Mouse (Mus musculus) macrophage (primary cell): ENCODE results near the gene Epb41l1. TPM values are rescaled to one million over a fixed set of nuclear protein-coding genes. Genes with fewer than 3 reads are reported as not detected.

ENCODE experiments used
- H3K27ac ChIP-seq: fragments of 350-480 bp; formaldehyde crosslinking; 2 replicates; pipeline ENCODE4 v1.9.0; 2021
- H3K36me3 ChIP-seq: fragments of 350-480 bp; formaldehyde crosslinking; 2 replicates; pipeline ENCODE4 v1.9.0; 2021; ENCODE audit errors: inconsistent target
- H3K4me3 ChIP-seq: fragments of 350-480 bp; formaldehyde crosslinking; 2 replicates; pipeline ENCODE4 v1.9.0; 2021; ENCODE audit errors: inconsistent target
- H3K79me2 ChIP-seq: fragments of 350-480 bp; formaldehyde crosslinking; 2 replicates; pipeline ENCODE4 v1.9.0; 2021; ENCODE audit errors: inconsistent target
- WGBS: methylation state at CpG from one replicate; pipeline ENCODE4 v1.1.7; 2026; ENCODE audit warnings: inconsistent platforms; ENCODE audit not compliant: missing documents; 5-methylcytosine and 5-hydroxymethylcytosine counted together
- polyA plus RNA-seq: library from polyadenylated mRNA; stranded (reverse); fragments of 250-400 nt; gene quantifications from 3 replicates; pipeline ENCODE4 v1.2.4, GENCODE M21; 2018; ENCODE audit warnings: inconsistent platforms

Epb41l1 gene
- polyA plus RNA-seq, 1 experiment from 2014 or later: 100 TPM

DNA sequence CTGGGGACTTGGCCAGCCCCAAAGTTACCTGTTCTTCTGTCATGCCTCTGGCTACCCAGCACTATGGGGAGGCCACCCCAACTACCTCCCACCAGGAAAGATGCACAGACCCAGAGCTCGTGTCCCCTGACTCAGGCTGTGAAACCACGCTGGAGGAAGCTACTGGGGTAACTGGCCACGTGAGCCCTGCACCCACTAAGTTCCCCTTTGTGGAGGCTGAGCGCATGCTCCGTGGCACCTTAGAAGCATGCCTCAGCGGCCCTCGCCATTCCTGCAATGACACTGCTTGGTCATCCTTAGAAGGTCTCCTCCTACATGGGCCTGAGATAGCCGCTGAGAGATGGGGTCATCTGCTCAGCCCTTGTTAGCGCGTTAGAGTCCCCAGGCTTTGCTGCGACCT, 102.3 kb downstream of the Epb41l1 start:
- Histone ChIP-seq H3K27ac (no peak overlapping the region), H3K79me2 (no peaks in the 10 kb centered on the region), H3K4me3 (no peak overlapping the region), H3K36me3 (peaks cover 71% of the 10 kb centered on the region; the same call in 1 of the 2 replicates)
- 33% methylated on average over 11 of the region's 11 CpGs for WGBS

DNA sequence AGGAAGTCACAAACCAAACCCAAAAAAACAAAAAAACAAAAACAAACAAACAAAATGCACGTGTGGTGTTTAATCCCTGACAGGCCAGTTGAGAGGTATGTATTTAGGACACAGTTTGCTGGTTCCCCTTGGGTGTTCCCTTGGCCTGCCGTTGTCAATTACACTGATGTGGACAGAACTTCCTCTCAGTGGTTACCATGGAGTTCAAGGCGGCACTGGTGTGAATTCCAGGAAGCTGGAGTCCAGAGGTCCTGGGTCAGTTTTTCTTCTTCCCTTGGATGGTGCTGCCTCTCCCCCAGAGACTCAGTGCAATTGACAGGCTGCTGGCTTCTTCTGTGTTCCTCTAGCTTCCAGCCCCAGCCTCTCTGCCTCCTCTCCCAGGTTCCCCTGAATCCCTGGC, 103.4 kb downstream of the Epb41l1 start:
- Histone ChIP-seq H3K36me3 (peaks cover 60% of the 10 kb centered on the region; the same call in 1 of the 2 replicates), H3K79me2 (no peaks in the 10 kb centered on the region), H3K27ac (no peak overlapping the region), H3K4me3 (no peak overlapping the region)
- WGBS: 14% methylated on average over 3 of the region's 3 CpGs

DNA sequence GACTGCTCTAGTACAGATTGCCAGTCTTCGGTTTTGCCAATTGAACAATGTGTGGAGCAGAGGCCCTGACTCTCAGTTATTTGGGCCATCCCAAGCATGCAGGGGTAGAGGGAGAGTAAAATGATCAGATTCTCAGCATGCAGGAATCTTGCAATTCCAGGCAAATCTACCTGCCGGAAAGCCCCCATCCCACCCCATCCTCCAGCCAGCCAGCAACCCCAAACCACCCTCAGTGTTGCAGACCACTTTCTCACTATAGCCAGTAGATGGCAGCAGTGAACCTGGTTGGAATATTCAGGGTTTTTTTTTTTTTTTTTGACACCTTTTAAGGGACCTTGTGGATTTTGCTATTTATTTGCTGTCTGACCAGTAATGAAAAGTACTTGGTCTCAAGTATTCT, 109.0 kb downstream of the Epb41l1 start:
- WGBS: 57% methylated on average over 2 of the region's 2 CpGs
- Histone ChIP-seq H3K79me2 (no peaks in the 10 kb centered on the region), H3K4me3 (no peak overlapping the region), H3K27ac (no peak overlapping the region), H3K36me3 (peaks cover 59% of the 10 kb centered on the region; the same call in 1 of the 2 replicates)

DNA sequence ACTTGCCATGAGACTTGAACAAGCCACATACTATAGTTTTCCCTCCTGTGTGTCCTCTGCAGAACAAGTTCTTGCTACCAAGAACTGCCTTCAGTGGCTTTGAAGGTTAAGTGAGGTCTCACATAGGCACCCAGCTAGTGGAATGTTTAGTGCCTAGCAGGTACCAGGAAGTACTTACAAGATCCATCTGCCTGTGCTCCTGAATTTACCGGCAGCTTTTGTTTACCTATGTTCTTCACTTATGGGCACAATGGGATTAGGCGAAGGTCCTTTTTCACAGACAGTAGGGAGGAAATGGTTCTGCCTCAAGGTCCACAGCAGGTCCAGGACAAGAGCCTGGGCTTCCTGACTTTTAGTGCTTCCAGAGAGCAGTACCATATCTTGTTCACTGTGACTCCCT, 112.5 kb downstream of the Epb41l1 start:
- no peak overlapping the region for H3K4me3 ChIP-seq
- 69% methylated on average over 2 of the region's 2 CpGs for WGBS
- H3K27ac ChIP-seq: no peak overlapping the region
- H3K79me2 ChIP-seq: no peaks in the 10 kb centered on the region
- H3K36me3 ChIP-seq: peaks cover 55% of the 10 kb centered on the region; the same call in 1 of the 2 replicates

DNA sequence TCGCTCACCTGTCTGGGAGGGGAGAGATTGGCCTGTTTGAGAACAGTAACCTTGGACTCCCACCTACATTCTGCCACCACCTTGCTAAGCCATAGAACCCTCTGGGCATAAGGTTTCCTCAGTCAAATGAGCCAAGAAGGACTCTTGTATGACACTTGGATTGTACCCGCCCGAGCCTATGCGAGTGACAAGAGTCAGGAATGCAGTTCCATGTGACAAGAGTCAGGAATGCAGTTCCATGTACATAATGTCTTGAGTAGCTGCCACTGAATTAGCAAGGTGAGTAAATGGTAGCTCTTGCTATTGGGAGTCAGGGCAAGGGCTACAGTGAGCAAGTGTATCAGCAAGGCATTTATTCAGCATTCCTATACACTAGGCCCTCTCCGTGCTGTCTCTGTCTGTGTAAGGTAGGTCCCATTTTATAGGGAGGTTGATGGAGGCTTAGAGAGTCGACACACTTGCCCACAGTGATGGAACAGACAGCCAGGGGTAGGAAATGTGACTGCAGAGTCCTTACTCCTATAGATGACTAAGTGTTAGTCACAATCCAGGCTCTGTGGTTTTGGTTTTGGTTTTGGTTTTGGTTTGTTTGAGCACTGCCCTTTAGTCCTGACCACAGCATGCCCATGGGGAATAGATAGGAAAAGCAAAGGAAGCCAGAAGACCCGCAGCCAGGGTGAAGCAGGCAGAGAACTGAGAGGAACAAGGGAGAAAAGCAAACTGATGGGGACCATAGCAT, 118.3 kb downstream of the Epb41l1 start:
- H3K79me2 ChIP-seq: no peaks in the 10 kb centered on the region
- WGBS: 74% methylated on average over 7 of the region's 7 CpGs
- H3K27ac ChIP-seq: no peak overlapping the region
- H3K4me3 ChIP-seq: no peak overlapping the region
- peaks cover 33% of the 10 kb centered on the region; the same call in 1 of the 2 replicates for H3K36me3 ChIP-seq

GRCm38 (mm10) chr2:156540991-156541390, 120.3 kb downstream of the Epb41l1 start:
- H3K36me3 ChIP-seq: peaks cover 14% of the 10 kb centered on the region; the same call in 1 of the 2 replicates
- H3K4me3 ChIP-seq: no peak overlapping the region
- H3K27ac ChIP-seq: no peak overlapping the region
- H3K79me2 ChIP-seq: no peaks in the 10 kb centered on the region
- 81% methylated on average over 6 of the region's 7 CpGs for WGBS

GRCm38 (mm10) chr2:156542410-156542809, 121.7 kb downstream of the Epb41l1 start:
- no peak overlapping the region for H3K27ac ChIP-seq
- H3K79me2 ChIP-seq: peaks cover 1% of the 10 kb centered on the region
- 86% methylated on average over 7 of the region's 8 CpGs for WGBS
- H3K4me3 ChIP-seq: no peak overlapping the region
- peaks cover 2% of the 10 kb centered on the region; the same call in 1 of the 2 replicates for H3K36me3 ChIP-seq

GRCm38 (mm10) chr2:156543804-156544203, 123.1 kb downstream of the Epb41l1 start:
- H3K79me2 ChIP-seq: peaks cover 15% of the 10 kb centered on the region
- no peaks in the 10 kb centered on the region; the same call in 1 of the 2 replicates for H3K36me3 ChIP-seq
- no peak overlapping the region for H3K4me3 ChIP-seq
- H3K27ac ChIP-seq: no peak overlapping the region
- WGBS: 70% methylated on average over 2 of the region's 3 CpGs

GRCm38 (mm10) chr2:156547123-156547891, 126.6 kb downstream of the Epb41l1 start, which contains the start of gene Aar2:
TSS of gene Aar2 (plus strand) at chr2:156547584.
- peaks cover 50% of the 10 kb centered on the region for H3K79me2 ChIP-seq
- peaks cover 20% of the 10 kb centered on the region for H3K36me3 ChIP-seq
- peak within 1 kb of the TSS; percentile 88 for H3K4me3 ChIP-seq
- peak within 1 kb of the TSS; percentile 60 for H3K27ac ChIP-seq
- 4% methylated on average over 39 of the region's 39 CpGs for WGBS

DNA sequence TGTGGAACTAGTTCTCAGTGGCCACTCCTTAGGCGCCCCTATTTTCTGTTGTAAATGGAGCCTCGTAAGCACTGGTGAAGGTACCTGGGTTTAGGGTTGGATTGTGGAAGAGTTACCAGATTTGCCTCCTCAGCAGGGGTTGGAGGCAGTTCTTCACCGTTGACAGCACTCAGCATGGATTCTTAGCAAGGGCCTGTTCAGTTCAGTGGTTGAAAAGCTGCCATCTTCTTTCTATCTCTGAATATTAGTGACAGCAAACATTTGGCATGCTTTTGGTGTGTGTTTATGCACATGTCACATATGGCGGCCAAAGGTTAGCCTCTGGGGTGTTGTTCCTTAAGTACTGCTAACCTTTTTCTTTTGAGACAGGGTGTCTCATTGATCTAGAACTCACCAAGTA, 131.7 kb downstream of the Epb41l1 start:
- Histone ChIP-seq H3K27ac (no peak overlapping the region), H3K36me3 (peaks cover 64% of the 10 kb centered on the region)
- 95% methylated on average over 4 of the region's 4 CpGs for WGBS

DNA sequence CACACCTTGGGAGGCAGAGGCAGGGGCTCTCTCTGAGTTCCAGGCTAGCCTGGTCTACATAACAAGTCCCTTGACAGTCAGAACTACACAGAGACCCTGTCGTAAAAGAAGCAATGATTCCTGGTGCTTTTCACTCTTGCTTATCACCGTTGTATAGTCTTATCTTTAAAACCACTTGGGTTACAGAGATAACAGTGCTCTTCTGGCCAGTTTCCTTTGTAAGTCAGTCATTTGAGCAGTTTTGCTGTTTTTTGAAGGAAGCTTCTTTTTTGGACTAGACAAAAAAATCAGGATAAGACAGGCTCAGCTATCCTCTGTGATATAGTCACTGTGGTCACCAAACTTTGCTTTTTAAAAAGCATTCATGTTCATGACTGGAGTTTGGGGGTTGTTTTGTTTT, 141.1 kb downstream of the Epb41l1 start:
- 85% methylated on average over 2 of the region's 2 CpGs for WGBS
- no peak overlapping the region for H3K4me3 ChIP-seq
- no peaks in the 10 kb centered on the region; the same call in 1 of the 2 replicates for H3K79me2 ChIP-seq
- no peak overlapping the region for H3K27ac ChIP-seq
- peaks cover 54% of the 10 kb centered on the region for H3K36me3 ChIP-seq

More for the DNA sequence above, 131.7 kb downstream of the Epb41l1 start:
- Histone ChIP-seq H3K79me2 (peaks cover 81% of the 10 kb centered on the region), H3K4me3 (no peak overlapping the region)

- Histone ChIP-seq H3K36me3 (peaks cover 54% of the 10 kb centered on the region), H3K27ac (no peak overlapping the region), H3K79me2 (no peaks in the 10 kb centered on the region; the same call in 1 of the 2 replicates), H3K4me3 (no peak overlapping the region)
- WGBS: 94% methylated on average over 5 of the region's 5 CpGs
Observed at GRCm38 (mm10) chr2:156563557-156563956, 142.8 kb downstream of the Epb41l1 start.

DNA sequence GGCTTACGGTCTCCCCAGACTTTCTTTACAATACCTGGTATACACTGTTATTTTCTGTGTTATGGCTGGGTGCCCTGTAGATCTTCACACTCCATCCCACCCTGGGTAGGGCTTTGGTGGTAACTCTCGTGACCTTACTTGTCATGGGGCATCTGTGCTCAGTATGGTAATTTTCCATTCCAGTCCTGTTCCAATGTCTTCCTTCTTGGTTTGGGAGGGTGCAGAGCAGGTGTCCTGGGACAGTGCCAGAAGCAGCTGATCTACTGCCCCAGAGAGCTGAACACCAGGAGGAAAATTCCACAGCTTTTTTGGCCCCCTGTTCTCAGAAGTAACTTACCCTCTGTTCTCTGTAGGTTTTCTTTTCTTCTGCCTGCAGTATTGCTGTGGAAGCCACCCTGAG, 145.8 kb downstream of the Epb41l1 start:
- Histone ChIP-seq H3K27ac (no peak overlapping the region), H3K79me2 (no peaks in the 10 kb centered on the region; the same call in 1 of the 2 replicates), H3K4me3 (no peak overlapping the region), H3K36me3 (peaks cover 35% of the 10 kb centered on the region)
- 100% methylated on average over 2 of the region's 2 CpGs for WGBS

DNA sequence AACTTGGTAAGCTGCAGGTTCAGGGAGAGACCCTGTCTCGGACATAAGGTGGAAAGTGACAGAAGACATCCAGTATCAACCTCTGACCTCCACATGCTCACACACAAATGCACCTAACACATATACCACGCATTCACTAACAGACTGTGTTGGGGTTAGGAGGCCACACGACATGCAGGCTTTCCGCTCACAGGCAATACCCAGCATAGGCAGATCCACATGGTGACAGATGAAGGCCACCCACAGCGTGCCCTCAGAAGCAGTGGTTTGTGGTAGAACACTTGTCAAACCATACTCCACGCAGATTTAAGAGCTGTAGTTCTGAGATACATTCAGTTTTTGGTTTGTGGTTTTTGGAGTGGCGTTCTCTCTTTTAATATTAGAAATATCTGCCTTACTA, 147.9 kb downstream of the Epb41l1 start:
- 80% methylated on average over 7 of the region's 7 CpGs for WGBS
- H3K79me2 ChIP-seq: no peaks in the 10 kb centered on the region; the same call in 1 of the 2 replicates
- no peak overlapping the region for H3K4me3 ChIP-seq
- peaks cover 32% of the 10 kb centered on the region for H3K36me3 ChIP-seq
- no peak overlapping the region for H3K27ac ChIP-seq

- WGBS: 96% methylated on average over 3 of the region's 3 CpGs
- Histone ChIP-seq H3K4me3 (no peak overlapping the region), H3K27ac (no peak overlapping the region), H3K79me2 (no peaks in the 10 kb centered on the region; the same call in 1 of the 2 replicates), H3K36me3 (peaks cover 32% of the 10 kb centered on the region)
Observed at GRCm38 (mm10) chr2:156569261-156569660, 148.6 kb downstream of the Epb41l1 start.
